Mouse (Mus musculus) megakaryocyte, embryonic 14.5 days (primary cell): ENCODE data around the gene Ing4.
"Not testable (repeated sequence)": the region's sequence is repeated elsewhere in the genome, so short reads cannot be mapped to it uniquely, and the experiment has no call there.

Source experiments
- FLI1 ChIP-seq: IDR thresholded peaks from 2 replicates; pipeline ENCODE4 v1.6.1; 2012; ENCODE audit warnings: low read length, inconsistent platforms, mixed read lengths
- GATA1 ChIP-seq: IDR thresholded peaks from 3 replicates; pipeline ENCODE4 v1.6.1; 2012; ENCODE audit warnings: mixed read lengths, low read length, inconsistent platforms, borderline replicate concordance

DNA sequence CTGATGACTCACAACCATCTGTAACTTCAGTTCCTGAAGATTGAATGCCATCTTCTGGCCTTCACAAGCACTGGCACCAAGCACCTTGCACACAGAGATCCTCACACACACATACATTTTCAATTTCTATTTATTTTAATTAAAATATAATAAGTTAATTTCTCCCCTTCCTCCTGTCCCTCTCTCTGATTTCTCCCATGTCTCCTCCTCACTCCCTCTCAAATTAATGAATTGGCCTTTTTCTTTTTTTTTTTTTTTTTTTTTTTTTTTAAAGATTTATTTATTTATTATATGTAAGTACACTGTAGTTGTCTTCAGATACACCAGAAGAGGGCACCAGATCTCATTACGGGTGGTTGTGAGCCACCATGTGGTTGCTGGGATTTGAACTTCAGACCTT is 25.7 kb downstream of the Ing4 start:
- not testable (repeated sequence) for TF ChIP-seq GATA1, FLI1
